Mouse (Mus musculus) spleen, adult 2 months (tissue): ENCODE data around the gene Lhfpl3.

Experiments
- CTCF ChIP-seq: fragments of 200-500 bp; IDR thresholded peaks from 2 replicates; pipeline ENCODE4 v1.5.1; 2011; ENCODE audit warnings: mild to moderate bottlenecking, inconsistent platforms; ENCODE audit not compliant: insufficient read depth, insufficient read length, insufficient replicate concordance; ENCODE audit errors: extremely low read depth
- POLR2A ChIP-seq: fragments of 200-500 bp; IDR thresholded peaks from 2 replicates; pipeline ENCODE4 v1.6.1; 2011; ENCODE audit warnings: low read depth, low read length, inconsistent platforms

- TF ChIP-seq POLR2A (no peak), CTCF (no peak)
These were observed 143.6 kb downstream of the Lhfpl3 start for GRCm38 (mm10) chr5:22889481-22889880.
